Mouse (Mus musculus): ENCODE data around the gene Plpp3.

GRCm38 (mm10) chr4:105158169-105158555, 1.0 kb downstream of the Plpp3 start:
- TF ChIP-seq GATA1 (IDR thresholded peaks at IDR 0.05; ENCODE audit: borderline replicate concordance, low read length) (no peak), FLI1 (IDR thresholded peaks at IDR 0.05; ENCODE audit: low read length) (no peak)
